Mouse (Mus musculus): ENCODE results near the gene Ngdn.

The Ngdn gene

DNA sequence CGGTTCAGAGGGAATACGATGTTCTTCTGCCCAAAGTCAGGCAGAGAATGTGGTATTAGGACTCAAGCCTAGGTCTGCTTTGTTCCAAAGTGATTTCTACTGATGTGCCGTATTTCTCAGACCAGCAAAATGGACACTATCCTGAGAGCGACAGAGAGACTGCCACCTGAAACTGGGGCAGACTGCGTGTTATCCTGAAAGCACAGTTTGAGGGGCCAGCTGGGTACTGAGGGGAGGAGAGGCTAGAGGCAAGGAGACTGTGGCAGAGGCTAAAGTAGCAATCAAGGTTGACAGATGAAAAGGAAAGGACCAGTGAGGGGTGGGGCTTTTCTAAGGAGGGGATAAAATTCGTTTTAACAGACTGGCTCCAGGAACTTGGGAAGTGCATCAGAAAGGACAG is 14.4 kb upstream of the Ngdn start:
- DNase-seq, result no peak

- no peak for DNase-seq
These were observed 13.8 kb upstream of the Ngdn start for GRCm38 (mm10) chr14:55001446-55001845.

- no peak for DNase-seq
These were observed 13.1 kb upstream of the Ngdn start for GRCm38 (mm10) chr14:55001938-55002686.

GRCm38 (mm10) chr14:55002687-55003120 is 12.6 kb upstream of the Ngdn start:
- DNase-seq, result no peak

DNA sequence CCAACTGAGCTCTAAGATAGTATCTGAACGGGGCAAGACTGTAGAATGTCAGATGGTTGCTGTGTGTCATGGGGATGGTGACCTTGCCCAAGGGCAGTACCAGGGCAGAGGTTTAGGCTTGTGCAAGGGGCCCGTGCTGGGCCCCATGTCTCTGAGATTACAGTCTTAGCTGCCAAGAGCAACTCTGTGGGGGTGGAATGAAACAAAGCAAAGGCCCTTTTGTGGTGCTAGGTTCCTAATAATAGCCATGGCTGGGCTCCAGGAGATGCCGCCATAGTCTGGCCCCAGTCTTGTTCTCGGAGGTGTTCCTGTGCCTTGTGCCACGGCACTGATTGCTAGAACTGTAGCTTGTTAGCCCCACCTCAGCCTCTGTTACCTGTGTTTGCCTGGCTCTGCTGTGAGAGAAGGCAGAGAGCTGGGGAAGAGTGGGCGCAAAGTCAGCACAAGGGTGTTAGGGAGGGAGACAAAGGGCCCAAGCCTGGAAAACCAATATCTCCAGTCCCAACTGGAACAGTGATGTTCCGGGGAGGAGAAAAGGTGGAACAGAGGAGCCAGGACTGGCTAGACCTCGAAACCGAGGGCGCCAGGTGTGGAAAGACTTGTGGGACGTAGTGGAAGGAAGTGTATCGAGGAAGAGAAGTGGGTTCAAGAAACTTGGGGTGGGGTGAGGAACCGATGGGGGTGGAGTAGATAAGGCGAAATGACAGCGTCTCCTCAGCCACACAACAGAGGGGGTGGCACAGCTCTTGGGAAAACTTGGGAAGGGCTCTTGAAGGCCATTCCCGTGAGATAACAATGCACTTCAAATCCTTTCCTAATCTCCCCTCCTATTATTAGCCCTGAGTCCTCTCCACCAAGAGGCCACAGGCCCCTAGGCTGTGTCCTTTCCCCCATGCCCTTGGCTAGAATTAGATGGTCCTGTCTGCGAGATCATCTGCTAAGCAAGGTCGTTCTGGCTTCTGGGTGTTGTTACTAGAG is 11.1 kb upstream of the Ngdn start:
- DNase-seq, result no peak

DNA sequence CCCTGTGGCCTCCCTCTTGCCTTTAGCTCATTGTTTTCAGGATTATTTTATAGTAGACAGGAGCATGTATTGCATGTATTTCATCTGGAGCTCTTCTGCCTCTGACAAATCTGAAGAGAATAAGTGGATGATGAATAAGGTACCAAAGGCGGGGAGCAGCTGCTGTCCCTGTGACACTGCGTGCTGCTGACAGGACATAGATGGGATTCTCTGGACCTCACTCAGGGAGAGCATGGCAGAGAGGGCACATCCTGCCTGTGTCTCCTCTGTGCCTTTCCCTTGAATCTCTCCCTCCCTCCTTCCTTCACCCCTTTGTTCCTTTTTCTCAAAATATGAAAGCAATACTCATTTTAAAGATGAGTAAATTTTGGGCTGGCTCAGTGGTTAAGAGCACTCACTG is 9.7 kb upstream of the Ngdn start:
- no peak for DNase-seq

DNA sequence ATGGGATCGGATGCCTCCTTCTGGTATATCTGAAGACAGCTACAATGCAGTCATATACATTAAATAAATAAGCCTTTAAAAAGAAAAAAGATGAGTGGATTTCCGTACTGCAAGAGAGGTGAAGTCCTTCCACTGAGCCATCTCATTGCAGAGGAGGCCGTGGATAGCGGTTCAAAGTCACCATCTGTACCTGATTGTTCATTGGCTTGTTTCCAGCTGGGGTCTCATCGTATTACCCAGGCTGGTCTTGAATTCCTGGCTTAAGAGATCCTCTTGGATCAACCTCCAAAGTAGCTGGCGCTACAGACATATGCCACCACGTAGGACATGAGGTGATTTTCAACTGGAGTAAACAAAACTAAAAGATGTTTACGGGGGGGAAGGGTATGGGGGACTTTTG is 9.3 kb upstream of the Ngdn start:
- DNase-seq, result no peak

DNA sequence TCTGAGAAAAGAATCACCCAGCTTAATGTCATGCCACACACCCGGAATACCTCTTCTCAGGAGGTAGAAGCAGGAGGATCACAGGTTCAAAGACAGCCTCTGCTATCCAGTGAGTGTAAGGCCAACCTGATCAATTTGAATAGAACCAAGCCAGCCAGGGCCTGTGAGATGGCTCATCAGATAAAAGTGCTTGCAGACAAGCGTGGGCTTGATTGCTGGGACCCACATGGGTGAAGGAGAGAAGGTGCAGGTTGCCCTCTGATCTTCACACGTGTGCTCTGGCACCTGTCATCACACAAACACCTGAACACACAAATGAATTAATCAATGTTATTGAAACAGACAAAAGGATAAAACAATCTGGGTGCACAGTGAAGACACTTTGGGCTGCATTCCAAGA is 8.7 kb upstream of the Ngdn start:
- no peak for DNase-seq

DNA sequence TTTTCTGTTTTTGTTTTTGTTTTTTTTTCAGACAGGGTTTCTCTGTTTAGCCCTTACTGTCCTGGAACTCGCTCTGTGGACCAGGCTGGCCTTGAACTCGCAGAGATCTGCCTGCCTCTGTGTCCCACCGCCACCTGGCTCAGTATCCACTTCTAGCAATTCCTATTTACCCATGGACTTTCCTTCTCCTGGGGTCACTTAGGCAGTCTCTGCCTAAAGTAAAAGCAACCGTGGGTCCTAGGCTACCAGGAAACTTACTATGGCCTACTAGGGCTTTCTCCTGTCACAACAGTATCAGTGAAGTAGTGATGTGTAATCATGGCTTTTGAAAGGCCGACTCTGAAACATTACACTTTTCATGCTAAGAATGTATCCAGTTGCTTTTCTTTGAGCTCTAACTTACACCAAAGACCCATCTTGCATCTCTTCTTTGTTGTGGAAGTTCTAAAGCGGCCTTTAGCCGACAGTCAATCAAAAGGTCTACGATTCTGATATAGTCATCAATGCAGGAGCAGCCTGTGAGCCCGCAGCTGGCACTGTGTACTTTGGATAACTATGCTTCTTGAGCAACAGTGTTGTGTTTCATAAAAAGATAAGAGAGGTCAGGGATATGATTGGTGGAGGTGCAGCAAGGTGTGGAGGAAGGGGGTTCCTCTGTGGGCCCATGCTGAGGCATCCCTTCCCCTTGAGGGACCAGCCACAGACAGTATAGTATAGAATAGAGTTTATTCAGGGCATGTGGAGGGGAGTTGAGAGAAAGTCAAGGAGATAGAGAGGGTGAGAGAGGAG is 7.9 kb upstream of the Ngdn start:
- no peak for DNase-seq

DNA sequence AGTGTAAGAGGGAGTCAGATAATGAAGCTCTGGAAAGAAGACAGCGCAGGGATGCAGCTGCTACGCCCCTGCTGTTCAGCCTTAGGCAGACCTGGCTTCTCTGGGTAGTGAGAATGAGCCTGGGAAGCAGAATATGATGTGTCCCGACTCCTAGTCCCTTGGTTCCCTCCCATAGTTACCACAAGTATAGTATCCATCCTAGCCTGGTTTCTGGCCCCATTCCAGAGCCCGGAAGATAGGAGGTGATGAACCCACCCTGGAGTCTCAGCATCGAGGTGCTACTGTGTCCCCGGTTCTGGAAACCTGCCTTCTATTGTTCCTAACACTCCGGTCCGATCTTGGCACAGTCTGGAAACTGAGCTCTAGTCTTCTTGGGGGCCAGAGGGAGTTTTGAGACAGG is 6.8 kb upstream of the Ngdn start:
- DNase-seq, result no peak

DNA sequence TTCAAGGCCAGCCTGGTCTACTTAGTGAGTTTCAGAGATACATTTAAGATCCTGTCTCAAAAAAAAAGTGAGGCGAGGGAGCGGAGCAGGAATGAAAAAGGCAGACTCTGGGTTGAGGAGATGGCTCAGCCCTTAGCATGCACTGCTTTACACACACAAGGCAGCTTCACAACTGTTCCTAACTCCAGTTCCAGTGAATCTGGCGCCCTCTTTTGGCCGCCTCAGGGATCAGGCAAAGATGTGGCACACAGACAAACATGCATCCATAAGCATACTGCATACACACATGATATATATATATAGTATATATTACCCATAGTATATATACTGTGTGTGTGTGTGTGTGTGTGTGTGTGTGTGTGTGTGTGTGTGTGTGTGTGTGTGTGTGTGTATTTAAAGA is 4.1 kb upstream of the Ngdn start:
- no peak for DNase-seq

DNA sequence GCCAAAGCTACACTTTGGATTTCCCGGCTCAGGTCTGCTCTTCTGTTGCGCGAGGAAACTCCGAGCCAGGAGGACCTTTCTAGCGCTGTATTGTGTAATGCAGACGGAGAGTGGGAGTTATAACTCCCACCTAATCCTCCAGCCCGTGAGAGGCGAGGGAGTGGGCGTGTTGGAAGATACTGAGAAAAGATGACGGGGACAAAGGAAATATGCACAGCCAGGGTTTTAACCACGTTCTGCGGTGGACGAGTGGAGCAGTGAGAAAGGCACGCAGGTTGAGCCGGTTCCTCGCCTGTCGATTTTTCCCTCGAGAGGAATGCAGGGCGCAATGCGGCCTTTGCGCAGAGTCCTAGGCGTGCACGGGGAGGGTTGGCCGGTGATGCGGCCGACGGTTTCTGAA is 663 bp upstream of the Ngdn start:
- no peak for DNase-seq

DNA sequence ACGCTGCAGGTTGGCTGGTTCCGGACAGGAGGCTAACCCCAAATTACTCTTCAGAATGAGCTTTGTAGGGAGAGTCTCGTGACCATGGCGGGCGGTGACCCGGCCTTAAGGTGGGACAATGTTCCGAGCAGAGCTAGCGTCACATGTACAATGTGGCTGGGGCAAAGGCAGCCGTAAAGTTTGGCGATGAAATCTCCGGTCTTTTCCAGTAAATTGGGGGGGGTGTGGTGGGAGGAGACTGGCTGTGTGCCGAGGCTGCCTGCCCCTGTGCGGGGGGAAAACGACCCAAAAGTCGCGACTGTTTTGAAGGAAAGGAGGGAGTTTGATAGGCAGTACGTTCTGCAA is 485 bp downstream of the Ngdn start:
- no peak for DNase-seq

- no peak for DNase-seq
These were observed 1.6 kb downstream of the Ngdn start for GRCm38 (mm10) chr14:55016876-55017275.

GRCm38 (mm10) chr14:55020394-55020793 is 5.1 kb downstream of the Ngdn start:
- no peak for DNase-seq

DNA sequence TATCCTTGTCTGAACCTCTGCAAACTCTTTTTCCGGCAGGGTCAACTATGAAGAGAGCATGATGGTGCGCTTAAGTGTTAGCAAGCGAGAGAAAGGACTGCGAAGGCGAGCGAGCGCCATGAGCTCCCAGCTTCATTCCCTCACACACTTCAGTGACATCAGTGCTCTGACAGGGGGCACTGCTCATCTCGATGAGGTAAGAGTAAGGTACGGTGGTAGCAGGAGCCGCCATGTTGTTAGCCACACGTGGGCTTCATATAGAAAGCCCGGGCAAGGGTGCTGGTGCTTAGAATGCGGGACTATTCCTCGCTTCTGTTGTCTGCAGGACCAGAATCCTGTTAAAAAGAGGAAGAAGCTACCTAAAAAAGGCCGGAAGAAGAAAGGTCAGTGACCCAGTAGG is 7.8 kb downstream of the Ngdn start:
- DNase-seq, result no peak

DNA sequence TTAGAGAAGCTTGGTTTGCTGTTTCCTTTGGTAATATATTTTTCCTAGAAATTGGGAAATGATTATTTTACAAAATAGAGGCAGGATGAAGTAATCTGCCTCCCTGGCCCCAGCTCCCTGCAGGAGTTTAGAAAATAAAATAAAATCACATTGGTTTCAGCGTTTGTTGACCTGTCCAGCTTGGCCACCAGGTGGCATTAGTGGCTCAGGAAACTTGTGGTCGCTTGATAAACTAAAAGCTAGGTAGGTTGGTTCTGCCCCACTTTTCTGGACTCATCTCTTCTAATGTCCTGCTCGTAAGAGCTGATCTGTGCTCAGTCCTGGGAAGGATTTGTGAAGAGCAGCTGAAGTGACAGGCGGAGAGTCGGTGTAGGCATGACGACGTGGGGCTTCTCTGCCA is 9.0 kb downstream of the Ngdn start:
- DNase-seq, result peak; percentile 79 to 82

GRCm38 (mm10) chr14:55025527-55025926 is 10.3 kb downstream of the Ngdn start:
- DNase-seq, result no peak

GRCm38 (mm10) chr14:55027251-55027650 is 12.0 kb downstream of the Ngdn start:
- no peak for DNase-seq

- DNase-seq, result peak; percentile 50 to 66
These were observed 12.4 kb downstream of the Ngdn start for GRCm38 (mm10) chr14:55027653-55028052.

GRCm38 (mm10) chr14:55028333-55028835 is 13.1 kb downstream of the Ngdn start:
- DNase-seq, result no peak

GRCm38 (mm10) chr14:55029034-55029698 is 13.9 kb downstream of the Ngdn start:
- DNase-seq, result peak; percentile 57 to 62

Data from cerebellum, postnatal 36 days (tissue).